Mouse (Mus musculus) CH12.LX (cell line): ENCODE results near the gene Rab13. TPM values are rescaled to one million over a fixed set of nuclear protein-coding genes. Genes with fewer than 3 reads are reported as not detected.

Experiments
- DNase-seq: peaks from one replicate; pipeline ENCODE4 v3.0.0-alpha.2; 2013; ENCODE audit errors: extremely low read depth
- H3K27ac ChIP-seq: 2 replicates; pipeline ENCODE4 v1.5.1; 2012; ENCODE audit warnings: low read depth, mild to moderate bottlenecking, control low read depth, moderate library complexity; ENCODE audit not compliant: insufficient read depth
- H3K27me3 ChIP-seq: replicated peaks from 2 replicates; pipeline ENCODE3; 2012; ENCODE audit warnings: inconsistent platforms
- H3K36me3 ChIP-seq, 2 experiments: replicated peaks in 1 of 2; 2 replicates each; pipeline versions ENCODE3 to v1.6.1; 2012; ENCODE audit warnings: inconsistent platforms in 1 of 2, low read length in 1 of 2, mild to moderate bottlenecking in 1 of 2, mixed read lengths in 1 of 2, moderate library complexity in 1 of 2; ENCODE audit not compliant: control insufficient read depth in 1 of 2, insufficient read depth in 1 of 2
- H3K4me1 ChIP-seq, 2 experiments: 2 replicates each; pipeline ENCODE4 v1.6.1; 2012; ENCODE audit warnings: inconsistent platforms in 1 of 2, moderate library complexity in 1 of 2; ENCODE audit not compliant: insufficient read depth in 2 of 2, control insufficient read depth in 1 of 2
- H3K4me2 ChIP-seq: 2 replicates; pipeline ENCODE4 v1.6.1; 2012; ENCODE audit warnings: low read depth, mild to moderate bottlenecking, control low read depth; ENCODE audit not compliant: poor library complexity, insufficient read depth, severe bottlenecking
- H3K4me3 ChIP-seq, 3 experiments: fragments of 150-350 bp in 1 of 3; sonication (generic) in 1 of 3; replicated peaks in 1 of 3; 2 replicates each; pipeline versions ENCODE3 to v1.5.1; 2011 to 2012; ENCODE audit warnings: low read depth in 2 of 3, low read length in 2 of 3, mild to moderate bottlenecking in 2 of 3, moderate library complexity in 2 of 3, control low read depth in 1 of 3, improper control_type of control experiment in 1 of 3, inconsistent platforms in 1 of 3, mixed read lengths in 1 of 3; ENCODE audit not compliant: poor library complexity in 1 of 3
- H3K79me2 ChIP-seq: replicated peaks from 2 replicates; pipeline ENCODE4 v1.6.1; 2012; ENCODE audit warnings: mild to moderate bottlenecking, moderate library complexity; ENCODE audit not compliant: control insufficient read depth, poor library complexity, insufficient read depth, severe bottlenecking; ENCODE audit errors: extremely low read depth
- H3K9ac ChIP-seq: 2 replicates; pipeline ENCODE4 v1.6.1; 2012; ENCODE audit warnings: low read depth, mild to moderate bottlenecking, control low read depth, moderate library complexity; ENCODE audit not compliant: insufficient read depth
- H3K9me3 ChIP-seq: replicated peaks from 2 replicates; pipeline ENCODE3; 2012; ENCODE audit warnings: low read length, inconsistent platforms, mixed read lengths
- CHD2 ChIP-seq: IDR thresholded peaks from 2 replicates; pipeline ENCODE4 v1.6.1; 2011; ENCODE audit warnings: low read length, improper control_type of control experiment
- E2F4 ChIP-seq: IDR thresholded peaks from 2 replicates; pipeline ENCODE4 v1.6.1; 2011; ENCODE audit warnings: low read depth, low read length, improper control_type of control experiment; ENCODE audit not compliant: insufficient replicate concordance
- EP300 ChIP-seq: IDR thresholded peaks from 2 replicates; pipeline ENCODE4 v1.6.1; 2011; ENCODE audit warnings: low read length, improper control_type of control experiment
- ETS1 ChIP-seq: conservative IDR thresholded peaks from 2 replicates; pipeline ENCODE4 v1.6.1; 2012; ENCODE audit warnings: low read depth, mild to moderate bottlenecking, inconsistent platforms, low read length, improper control_type of control experiment, moderate library complexity
- GABPA ChIP-seq: IDR thresholded peaks from 2 replicates; pipeline ENCODE4 v1.6.1; 2012; ENCODE audit warnings: low read depth, low read length, improper control_type of control experiment, inconsistent platforms; ENCODE audit not compliant: insufficient replicate concordance
- HCFC1 ChIP-seq: IDR thresholded peaks from 2 replicates; pipeline ENCODE4 v1.6.1; 2012; ENCODE audit warnings: low read depth, mild to moderate bottlenecking, inconsistent platforms, low read length, improper control_type of control experiment
- IRF4 ChIP-seq: IDR thresholded peaks from 2 replicates; pipeline ENCODE4 v1.6.1; 2014; ENCODE audit warnings: low read depth, mild to moderate bottlenecking, inconsistent platforms, low read length, improper control_type of control experiment
- JUN ChIP-seq: IDR thresholded peaks from 2 replicates; pipeline ENCODE4 v1.6.1; 2011; ENCODE audit warnings: low read depth, mild to moderate bottlenecking, low read length, improper control_type of control experiment, moderate library complexity; ENCODE audit not compliant: insufficient read depth
- MAFK ChIP-seq: IDR thresholded peaks from 2 replicates; pipeline ENCODE4 v1.6.1; 2011; ENCODE audit warnings: low read length, improper control_type of control experiment; ENCODE audit not compliant: insufficient replicate concordance
- MAX ChIP-seq: IDR thresholded peaks from 2 replicates; pipeline ENCODE4 v1.6.1; 2011; ENCODE audit warnings: low read length, improper control_type of control experiment
- MEF2A ChIP-seq: IDR thresholded peaks from 2 replicates; pipeline ENCODE4 v1.6.1; 2014; ENCODE audit warnings: low read depth, mild to moderate bottlenecking, inconsistent platforms, low read length, improper control_type of control experiment, borderline replicate concordance
- MXI1 ChIP-seq: IDR thresholded peaks from 2 replicates; pipeline ENCODE4 v1.6.1; 2011; ENCODE audit warnings: mild to moderate bottlenecking, low read depth, low read length, improper control_type of control experiment
- NELFE ChIP-seq: IDR thresholded peaks from 2 replicates; pipeline ENCODE4 v1.6.1; 2011; ENCODE audit warnings: low read depth, low read length, improper control_type of control experiment
- POLR2A ChIP-seq: IDR thresholded peaks from 2 replicates; pipeline ENCODE4 v1.6.1; 2011; ENCODE audit warnings: low read depth, mild to moderate bottlenecking, improper control_type of control experiment, low read length
- POLR2AphosphoS2 ChIP-seq: IDR thresholded peaks from 2 replicates; pipeline ENCODE4 v1.6.1; 2011; ENCODE audit warnings: low read depth, low read length, improper control_type of control experiment
- SIN3A ChIP-seq: IDR thresholded peaks from 2 replicates; pipeline ENCODE4 v1.6.1; 2012; ENCODE audit warnings: low read length, improper control_type of control experiment, inconsistent platforms
- TBP ChIP-seq: conservative IDR thresholded peaks from 2 replicates; pipeline ENCODE4 v1.6.1; 2011; ENCODE audit warnings: low read depth, low read length, improper control_type of control experiment
- TCF12 ChIP-seq: IDR thresholded peaks from 2 replicates; pipeline ENCODE4 v1.6.1; 2014; ENCODE audit warnings: low read depth, mild to moderate bottlenecking, inconsistent platforms, low read length, improper control_type of control experiment
- USF1 ChIP-seq: IDR thresholded peaks from 2 replicates; pipeline ENCODE4 v1.6.1; 2014; ENCODE audit warnings: low read depth, mild to moderate bottlenecking, inconsistent platforms, low read length, improper control_type of control experiment
- USF2 ChIP-seq: conservative IDR thresholded peaks from 2 replicates; pipeline ENCODE4 v1.6.1; 2011; ENCODE audit warnings: low read depth, low read length, improper control_type of control experiment
- ZNF384 ChIP-seq: IDR thresholded peaks from 2 replicates; pipeline ENCODE4 v1.6.1; 2012; ENCODE audit warnings: low read depth, low read length, improper control_type of control experiment, inconsistent platforms
- dilution Hi-C: fragments of 300-500 bp; cut with MboI; formaldehyde crosslinking; loops from 2 replicates; pipeline ENCODE4 v1.14.3; 2020; ENCODE audit warnings: low sequenced_read_pairs; ENCODE audit not compliant: extremely low pct_unique_long_range_greater_than_20kb, extremely low pct_ligation_motif_present
- in situ Hi-C: fragments of 300-500 bp; cut with MboI; formaldehyde crosslinking; loops from 3 replicates; pipeline ENCODE4 v1.14.3; 2019; ENCODE audit warnings: low sequenced_read_pairs, low pct_ligation_motif_present, low pct_unique_long_range_greater_than_20kb, mixed read lengths
- polyA plus RNA-seq: library from polyadenylated mRNA; unstranded; fragments of >175 nt; gene quantifications from 2 replicates; pipeline ENCODE4 v1.2.1, GENCODE M21; 2012; ENCODE audit warnings: low read depth; ENCODE audit not compliant: insufficient read length
- total RNA-seq, 2 experiments: library from RNA; depleted of rRNA; stranded (reverse); fragments of 300-350 nt in 1 of 2; fragments of >200 nt in 1 of 2; gene quantifications; 2 replicates each; pipeline ENCODE4 v1.2.3; 2012 to 2014

Rab13 gene
- total and polyA plus RNA-seq, 3 experiments = 0.63 to 3.3 TPM; not detected in 1

- TF ChIP-seq TCF12 = no peak
- TF ChIP-seq POLR2A = no peak; the same call in 1 of the 2 replicates
- TF ChIP-seq MAX = no peak
- no peak for TF ChIP-seq ZNF384
- TF ChIP-seq USF1 = no peak
- no peak for TF ChIP-seq HCFC1
- no peak for TF ChIP-seq USF2
- no peak for TF ChIP-seq ETS1
- TF ChIP-seq MEF2A = no peak
- no peak for TF ChIP-seq JUN
- no peak for TF ChIP-seq MAFK
- TF ChIP-seq GABPA = no peak
- TF ChIP-seq POLR2AphosphoS2 = no peak
- TF ChIP-seq CHD2 = no peak
- 0 out of 2 replicates have a peak, but pooled peaks have one; percentile 16 for TF ChIP-seq SIN3A
- TF ChIP-seq EP300 = no peak
- no peak for TF ChIP-seq NELFE
- TF ChIP-seq, all 38 proteins: peak for 5
Observed at GRCm38 (mm10) chr3:90255784-90256353, 42.4 kb downstream of the Rab13 start (continued).

GRCm38 (mm10) chr3:90256731-90257530 lies 43.4 kb downstream of the Rab13 start:
- Histone ChIP-seq H3K27me3 (no peaks in the 10 kb centered on the region), H3K27ac (peak overlapping the region; percentile 82), H3K4me3 (peak overlapping the region; percentile 91 to 95 (median 93)), H3K36me3 (peaks cover 49 to 51% of the 10 kb centered on the region in 2 experiments), H3K4me2 (peak overlapping the region; percentile 46), H3K9me3 (no peaks in the 10 kb centered on the region), H3K4me1 (peaks cover 11 to 51% of the 10 kb centered on the region in 2 experiments), H3K9ac (peak overlapping the region; percentile 85), H3K79me2 (peaks cover 53% of the 10 kb centered on the region)
- peak; percentile 45; the same call in 1 of the 2 replicates for TF ChIP-seq TCF12
- TF ChIP-seq MXI1 = no peak
- TF ChIP-seq TBP = no peak
- peak; percentile 21; the same call in 1 of the 2 replicates for TF ChIP-seq HCFC1
- TF ChIP-seq SIN3A = no peak
- no peak for TF ChIP-seq E2F4
- peak; percentile 30; the same call in 1 of the 2 replicates for TF ChIP-seq IRF4
- dilution Hi-C loops (no loop called here), in situ Hi-C loops (no loop called here)
- DNase-seq = no peak
